Mouse (Mus musculus) limb, embryonic 15.5 days (tissue): Measurements from ENCODE around the gene Pxdn. TPM values are rescaled to one million over a fixed set of nuclear protein-coding genes. Genes with fewer than 3 reads are reported as not detected.

Source experiments
- ATAC-seq: fragments of 200-750 bp; cut with Nextera tagmentation; 2 replicates; pipeline ENCODE4 v1.8.0; 2017; ENCODE audit warnings: low read depth, moderate TSS enrichment; ENCODE audit not compliant: insufficient number of reproducible peaks, low FRiP score, low TSS enrichment
- H3K27ac ChIP-seq: fragments of 300-500 bp; sonication (generic); 2 replicates; pipeline ENCODE4 v1.5.1; 2015; ENCODE audit warnings: moderate library complexity, mild to moderate bottlenecking, inconsistent platforms
- H3K27me3 ChIP-seq: fragments of 300-500 bp; sonication (generic); 2 replicates; pipeline ENCODE4 v1.6.1; 2015; ENCODE audit warnings: inconsistent platforms
- H3K36me3 ChIP-seq: fragments of 300-500 bp; sonication (generic); 2 replicates; pipeline ENCODE4 v1.6.1; 2015; ENCODE audit warnings: inconsistent platforms
- H3K4me1 ChIP-seq: fragments of 300-500 bp; sonication (generic); 2 replicates; pipeline ENCODE4 v1.6.1; 2015; ENCODE audit warnings: inconsistent platforms
- H3K4me2 ChIP-seq: fragments of 300-500 bp; sonication (generic); 2 replicates; pipeline ENCODE4 v1.6.1; 2015; ENCODE audit warnings: mild to moderate bottlenecking, inconsistent platforms
- H3K4me3 ChIP-seq: fragments of 300-500 bp; sonication (generic); 2 replicates; pipeline ENCODE4 v1.5.1; 2015; ENCODE audit warnings: mild to moderate bottlenecking, inconsistent platforms
- H3K9ac ChIP-seq: fragments of 300-500 bp; sonication (generic); 2 replicates; pipeline ENCODE4 v1.6.1; 2015; ENCODE audit warnings: inconsistent platforms
- H3K9me3 ChIP-seq: fragments of 300-500 bp; sonication (generic); 2 replicates; pipeline ENCODE4 v1.6.1; 2016; ENCODE audit warnings: inconsistent platforms
- WGBS: fragments of 180-500 bp; shearing (Covaris S2); methylation state at CpG from one replicate; pipeline ENCODE4 v1.1.7; 2015; 5-methylcytosine and 5-hydroxymethylcytosine counted together
- polyA plus RNA-seq: library from polyadenylated mRNA; unstranded; fragments of >200 nt; fragmentation: Nextera tagmentation; extraction: Ambion mirVana; gene quantifications from 2 replicates; pipeline ENCODE4 v1.2.1, GENCODE M21; 2015

Gene Pxdn
- polyA plus RNA-seq, 1 experiment from 2014 or later, result 110 TPM

GRCm38 (mm10) chr12:29933501-29933900 is 3.9 kb upstream of the Pxdn start:
- no peaks in the 10 kb centered on the region for H3K9me3 ChIP-seq
- no peak for ATAC-seq

GRCm38 (mm10) chr12:29934120-29934581 is 3.3 kb upstream of the Pxdn start:
- no peaks in the 10 kb centered on the region for H3K36me3 ChIP-seq
- H3K9ac ChIP-seq, result no peak overlapping the region
- H3K4me3 ChIP-seq, result no peak overlapping the region
- H3K9me3 ChIP-seq, result no peaks in the 10 kb centered on the region
- H3K4me2 ChIP-seq, result no peak overlapping the region
- no peak for ATAC-seq
- H3K27ac ChIP-seq, result no peak overlapping the region
- H3K27me3 ChIP-seq, result no peaks in the 10 kb centered on the region
- H3K4me1 ChIP-seq, result peaks cover 14% of the 10 kb centered on the region
- WGBS, result 60% methylated on average over 8 of the region's 8 CpGs

More at GRCm38 (mm10) chr12:29933501-29933900, 3.9 kb upstream of the Pxdn start:
- no peaks in the 10 kb centered on the region for H3K27me3 ChIP-seq
- H3K4me2 ChIP-seq, result no peak overlapping the region
- H3K9ac ChIP-seq, result no peak overlapping the region
- no peak overlapping the region for H3K4me3 ChIP-seq
- 60% methylated on average over 2 of the region's 2 CpGs for WGBS
- H3K4me1 ChIP-seq, result peaks cover 10% of the 10 kb centered on the region
- no peaks in the 10 kb centered on the region for H3K36me3 ChIP-seq
- no peak overlapping the region for H3K27ac ChIP-seq

GRCm38 (mm10) chr12:29937851-29938375 is 505 bp downstream of the Pxdn start:
- H3K4me3 ChIP-seq, result peak overlapping the region; percentile 78
- ATAC-seq, result peak; percentile 87
- H3K4me2 ChIP-seq, result peak overlapping the region; percentile 63
- peak overlapping the region; percentile 93 for H3K27ac ChIP-seq
- H3K4me1 ChIP-seq, result peaks cover 42% of the 10 kb centered on the region
- 0 out of 2 replicates have a peak, but pooled peaks cover 3% of the 10 kb centered on the region for H3K36me3 ChIP-seq
- WGBS, result under 1% methylated on average over 42 of the region's 49 CpGs
- no peaks in the 10 kb centered on the region for H3K9me3 ChIP-seq
- no peaks in the 10 kb centered on the region for H3K27me3 ChIP-seq
- H3K9ac ChIP-seq, result peak overlapping the region; percentile 83

GRCm38 (mm10) chr12:29938376-29939041 is 1.1 kb downstream of the Pxdn start:
- WGBS, result under 1% methylated on average over 40 of the region's 40 CpGs
- Histone ChIP-seq H3K4me1 (peaks cover 40% of the 10 kb centered on the region), H3K4me3 (peak overlapping the region; percentile 78), H3K27ac (peak overlapping the region; percentile 93), H3K4me2 (peak overlapping the region; percentile 63), H3K9me3 (no peaks in the 10 kb centered on the region), H3K27me3 (no peaks in the 10 kb centered on the region), H3K36me3 (0 out of 2 replicates have a peak, but pooled peaks cover 3% of the 10 kb centered on the region), H3K9ac (peak overlapping the region; percentile 83)
- ATAC-seq, result peak; percentile 43

GRCm38 (mm10) chr12:29939261-29939671 is 1.9 kb downstream of the Pxdn start:
- Histone ChIP-seq H3K4me2 (peak overlapping the region; percentile 63), H3K27ac (peak overlapping the region; percentile 93), H3K9ac (peak overlapping the region; percentile 83), H3K36me3 (0 out of 2 replicates have a peak, but pooled peaks cover 3% of the 10 kb centered on the region), H3K9me3 (no peaks in the 10 kb centered on the region), H3K4me1 (peaks cover 40% of the 10 kb centered on the region), H3K4me3 (peak overlapping the region; percentile 78), H3K27me3 (no peaks in the 10 kb centered on the region)
- 7% methylated on average over 8 of the region's 8 CpGs for WGBS
- ATAC-seq, result no peak

- H3K9me3 ChIP-seq, result no peaks in the 10 kb centered on the region
- H3K36me3 ChIP-seq, result 0 out of 2 replicates have a peak, but pooled peaks cover 3% of the 10 kb centered on the region
- no peak overlapping the region for H3K27ac ChIP-seq
- H3K9ac ChIP-seq, result no peak overlapping the region
- H3K4me1 ChIP-seq, result peaks cover 43% of the 10 kb centered on the region
- no peaks in the 10 kb centered on the region for H3K27me3 ChIP-seq
- H3K4me3 ChIP-seq, result no peak overlapping the region
- no peak for ATAC-seq
- WGBS, result 65% methylated on average over 2 of the region's 2 CpGs
- H3K4me2 ChIP-seq, result no peak overlapping the region
Observed at GRCm38 (mm10) chr12:29942435-29942834, 5.0 kb downstream of the Pxdn start.

GRCm38 (mm10) chr12:29944650-29945049 is 7.2 kb downstream of the Pxdn start:
- WGBS, result 77% methylated on average over 3 of the region's 3 CpGs
- no peak overlapping the region for H3K4me2 ChIP-seq
- H3K9me3 ChIP-seq, result no peaks in the 10 kb centered on the region
- no peak for ATAC-seq
- H3K27ac ChIP-seq, result no peak overlapping the region
- H3K9ac ChIP-seq, result no peak overlapping the region
- H3K36me3 ChIP-seq, result 0 out of 2 replicates have a peak, but pooled peaks cover 3% of the 10 kb centered on the region
- no peak overlapping the region for H3K4me3 ChIP-seq
- H3K27me3 ChIP-seq, result no peaks in the 10 kb centered on the region
- H3K4me1 ChIP-seq, result peaks cover 37% of the 10 kb centered on the region

GRCm38 (mm10) chr12:29945182-29945743 is 7.9 kb downstream of the Pxdn start:
- H3K27ac ChIP-seq, result peak overlapping the region; percentile 12; the same call in 1 of the 2 replicates
- no peaks in the 10 kb centered on the region for H3K27me3 ChIP-seq
- no peak for ATAC-seq

GRCm38 (mm10) chr12:29951043-29951442 is 13.6 kb downstream of the Pxdn start:
- H3K27ac ChIP-seq, result peak overlapping the region; percentile 61
- no peak overlapping the region for H3K4me3 ChIP-seq
- 65% methylated on average over 6 of the region's 6 CpGs for WGBS
- H3K27me3 ChIP-seq, result no peaks in the 10 kb centered on the region
- no peaks in the 10 kb centered on the region for H3K9me3 ChIP-seq
- ATAC-seq, result no peak
- H3K4me1 ChIP-seq, result peaks cover 36% of the 10 kb centered on the region
- no peaks in the 10 kb centered on the region for H3K36me3 ChIP-seq
- H3K4me2 ChIP-seq, result no peak overlapping the region
- no peak overlapping the region for H3K9ac ChIP-seq

More at GRCm38 (mm10) chr12:29945182-29945743, 7.9 kb downstream of the Pxdn start:
- H3K36me3 ChIP-seq, result 0 out of 2 replicates have a peak, but pooled peaks cover 3% of the 10 kb centered on the region
- no peak overlapping the region for H3K4me3 ChIP-seq
- no peak overlapping the region for H3K9ac ChIP-seq
- H3K4me1 ChIP-seq, result peaks cover 36% of the 10 kb centered on the region
- H3K4me2 ChIP-seq, result no peak overlapping the region
- WGBS, result 59% methylated on average over 6 of the region's 6 CpGs
- no peaks in the 10 kb centered on the region for H3K9me3 ChIP-seq

- H3K9ac ChIP-seq, result no peak overlapping the region
- ATAC-seq, result no peak
- H3K27ac ChIP-seq, result no peak overlapping the region
- H3K4me1 ChIP-seq, result peaks cover 36% of the 10 kb centered on the region
- H3K9me3 ChIP-seq, result no peaks in the 10 kb centered on the region
- no peaks in the 10 kb centered on the region for H3K27me3 ChIP-seq
- WGBS, result 85% methylated on average over 5 of the region's 5 CpGs
- no peak overlapping the region for H3K4me2 ChIP-seq
- H3K36me3 ChIP-seq, result no peaks in the 10 kb centered on the region
- no peak overlapping the region for H3K4me3 ChIP-seq
Observed at GRCm38 (mm10) chr12:29951485-29951884, 14.1 kb downstream of the Pxdn start.

- H3K4me1 ChIP-seq, result peaks cover 36% of the 10 kb centered on the region
- H3K4me2 ChIP-seq, result no peak overlapping the region
- 81% methylated on average over 6 of the region's 6 CpGs for WGBS
- H3K27me3 ChIP-seq, result no peaks in the 10 kb centered on the region
- no peaks in the 10 kb centered on the region for H3K36me3 ChIP-seq
- no peak overlapping the region for H3K4me3 ChIP-seq
- no peak overlapping the region for H3K27ac ChIP-seq
- ATAC-seq, result no peak
- H3K9ac ChIP-seq, result no peak overlapping the region
- H3K9me3 ChIP-seq, result no peaks in the 10 kb centered on the region
Observed at GRCm38 (mm10) chr12:29952102-29952501, 14.7 kb downstream of the Pxdn start.

- H3K4me2 ChIP-seq, result no peak overlapping the region
- no peak for ATAC-seq
- H3K9me3 ChIP-seq, result no peaks in the 10 kb centered on the region
- no peaks in the 10 kb centered on the region for H3K36me3 ChIP-seq
- H3K27me3 ChIP-seq, result no peaks in the 10 kb centered on the region
- WGBS, result 44% methylated on average over 11 of the region's 11 CpGs
- no peak overlapping the region for H3K4me3 ChIP-seq
- peaks cover 34% of the 10 kb centered on the region for H3K4me1 ChIP-seq
- H3K9ac ChIP-seq, result no peak overlapping the region
- H3K27ac ChIP-seq, result peak overlapping the region; percentile 68
Observed at GRCm38 (mm10) chr12:29953999-29954398, 16.6 kb downstream of the Pxdn start.
